ENCODE assay signal across 18 mouse cellular contexts in genomic region chr15:98582410-98582809, GRCm38 (mm10). TPM values are rescaled to one million over a fixed set of nuclear protein-coding genes. Genes with fewer than 3 reads are reported as not detected.
DNase-seq lines count a peak whose midpoint lies in the region; ATAC-seq lines count a peak whose summit lies in the region.
"Had no signal": no experiment of that assay in that cellular context is flagged by ENCODE, and none has a peak within 500 bp of the region (broad histone marks: within the 10 kb centered on the region; RNA-seq: fewer than 3 reads in every experiment).

No protein-coding gene starts in this region.

- no peaks in the 10 kb centered on the region for H3K27me3 ChIP-seq in kidney, embryonic 14.5 days (ENCODE audit: control insufficient read depth, insufficient read depth, low read length)
- no peaks in the 10 kb centered on the region for H3K27me3 ChIP-seq in forebrain, embryonic 16.5 days (replicated peaks; ENCODE audit: control insufficient read depth, insufficient read depth, low read length)
- no peaks in the 10 kb centered on the region for H3K27me3 ChIP-seq in embryonic facial prominence, embryonic 10.5 days (replicated peaks; ENCODE audit: low read depth, poor library complexity, severe bottlenecking)

- no peak overlapping the region for H3K4me2 ChIP-seq in kidney, embryonic 14.5 days (replicated peaks; ENCODE audit: low read depth, low read length)
- no peak overlapping the region for H3K4me2 ChIP-seq in forebrain, embryonic 16.5 days (ENCODE audit: low read length)
- H3K4me2 ChIP-seq: liver, embryonic 15.5 days had no signal

- H3K9ac ChIP-seq in kidney, embryonic 14.5 days (ENCODE audit: low read depth, low read length) = no peak overlapping the region
- 0 out of 2 replicates have a peak overlapping the region, but pooled peaks have one; percentile 4 for H3K9ac ChIP-seq in forebrain, embryonic 16.5 days (replicated peaks; ENCODE audit: low read depth, low read length)
- H3K9ac ChIP-seq: liver, embryonic 15.5 days had no signal

- H3K4me3 ChIP-seq in kidney, embryonic 14.5 days (ENCODE audit: low read length) = no peak overlapping the region
- no peak overlapping the region for H3K4me3 ChIP-seq in forebrain, embryonic 16.5 days (replicated peaks; ENCODE audit: low read length)
- no peak overlapping the region for H3K4me3 ChIP-seq in embryonic facial prominence, embryonic 10.5 days
- H3K4me3 ChIP-seq: heart, adult 2 months; liver, embryonic 15.5 days had no signal

- WGBS in kidney, embryonic 14.5 days = 80% methylated on average over 8 of the region's 8 CpGs
- WGBS in forebrain, embryonic 16.5 days = 65% methylated on average over 8 of the region's 8 CpGs
- WGBS in embryonic facial prominence, embryonic 10.5 days = 86% methylated on average over 8 of the region's 8 CpGs

- no peaks in the 10 kb centered on the region for H3K9me3 ChIP-seq in kidney, embryonic 14.5 days (ENCODE audit: control insufficient read depth, low read length)
- no peaks in the 10 kb centered on the region for H3K9me3 ChIP-seq in forebrain, embryonic 16.5 days (ENCODE audit: control insufficient read depth, low read length)
- no peaks in the 10 kb centered on the region for H3K9me3 ChIP-seq in embryonic facial prominence, embryonic 10.5 days
- H3K9me3 ChIP-seq: liver, embryonic 15.5 days had no signal

- DNase-seq in adrenal gland, postnatal 10 days = peak; percentile 67
- DNase-seq in adrenal gland, adult (ENCODE audit: inconsistent age in 2 of 2, low spot score in 1 of 2) = no peak
- DNase-seq in kidney, adult 18-20 months = peak; percentile 42
- peak; percentile 27 for DNase-seq in layer of hippocampus, adult 9-10 months (ENCODE audit: low spot score)
- no peak for DNase-seq in adipocyte (ENCODE audit: low spot score)
- DNase-seq in embryonic facial prominence, embryonic 10.5 days (ENCODE audit: low spot score) = no peak
- DNase-seq: cerebellum, adult 9-11 months; heart, adult 2 months; heart, postnatal 36 days; midbrain, embryonic 14.5 days had no signal

- ATAC-seq in kidney, embryonic 14.5 days (ENCODE audit: low FRiP score, low TSS enrichment) = no peak
- ATAC-seq in forebrain, embryonic 16.5 days = no peak
- ATAC-seq: intestine, postnatal 0 days had no signal

- no peak overlapping the region for H3K27ac ChIP-seq in kidney, embryonic 14.5 days (ENCODE audit: low read depth, low read length)
- H3K27ac ChIP-seq in forebrain, embryonic 16.5 days (ENCODE audit: low read length) = peak overlapping the region; percentile 19; the same call in 1 of the 2 replicates
- H3K27ac ChIP-seq in embryonic facial prominence, embryonic 10.5 days (replicated peaks) = no peak overlapping the region
- H3K27ac ChIP-seq: heart, adult 2 months; liver, embryonic 15.5 days; macrophage had no signal

- no peaks in the 10 kb centered on the region for H3K36me3 ChIP-seq in kidney, embryonic 14.5 days (ENCODE audit: control insufficient read depth, insufficient read depth, low read length)
- no peaks in the 10 kb centered on the region for H3K36me3 ChIP-seq in forebrain, embryonic 16.5 days (ENCODE audit: control insufficient read depth, insufficient read depth)
- no peaks in the 10 kb centered on the region for H3K36me3 ChIP-seq in embryonic facial prominence, embryonic 10.5 days (replicated peaks)
- H3K36me3 ChIP-seq: liver, embryonic 15.5 days had no signal

- H3K4me1 ChIP-seq in kidney, embryonic 14.5 days (ENCODE audit: control insufficient read depth, insufficient read depth, low read length) = peaks cover 4% of the 10 kb centered on the region; the same call in 1 of the 2 replicates
- H3K4me1 ChIP-seq in forebrain, embryonic 16.5 days (replicated peaks; ENCODE audit: control insufficient read depth, insufficient read depth, low read length) = peaks cover 6% of the 10 kb centered on the region
- H3K4me1 ChIP-seq in embryonic facial prominence, embryonic 10.5 days = peaks cover 15% of the 10 kb centered on the region

RNA-seq across cellular contexts. Expression of gene 4930415O20Rik, which starts 11.6 kb away (rescaled TPM):
- 1 to 10 TPM in 1 of 2 experiments, under 1 TPM in 1; 0.58 to 1.2 TPM for total RNA-seq in adrenal gland, postnatal 10 days (2021)
- 0.57 TPM in 1 of 2 replicates, not detected in the other for polyA plus RNA-seq in kidney, embryonic 14.5 days (2014; fragmentation: Nextera tagmentation; extraction: Ambion mirVana)
- 0.56 TPM in 1 of 2 replicates, not detected in the other for polyA plus RNA-seq in forebrain, embryonic 16.5 days (2015; fragmentation: Nextera tagmentation; extraction: Ambion mirVana)
- polyA plus RNA-seq in embryonic facial prominence, embryonic 10.5 days (2016; fragmentation: Nextera tagmentation; extraction: Ambion mirVana) = 0.39 TPM in 1 of 2 replicates, not detected in the other
- total RNA-seq: left cerebral cortex, postnatal 10 days had no signal
- polyA plus RNA-seq: embryonic facial prominence, embryonic 14.5 days; heart, adult 2 months; intestine, postnatal 0 days; liver, embryonic 15.5 days; macrophage; midbrain, embryonic 14.5 days; neural tube, embryonic 11.5 days had no signal

RNA-seq across cellular contexts. Expression of gene Ccnt1, which starts 11.7 kb away (rescaled TPM):
- 10 to 100 TPM; 41.5 to 50.0 TPM for total RNA-seq in adrenal gland, postnatal 10 days (2021)
- 55.4 and 72.9 TPM in 2 replicates for polyA plus RNA-seq in kidney, embryonic 14.5 days (2014; fragmentation: Nextera tagmentation; extraction: Ambion mirVana)
- 74.5 and 78.4 TPM in 2 replicates for polyA plus RNA-seq in forebrain, embryonic 16.5 days (2015; fragmentation: Nextera tagmentation; extraction: Ambion mirVana)
- 64.5 and 64.6 TPM in 2 replicates for polyA plus RNA-seq in embryonic facial prominence, embryonic 10.5 days (2016; fragmentation: Nextera tagmentation; extraction: Ambion mirVana)

RNA-seq across cellular contexts. Expression of gene Adcy6, which starts 27.5 kb away (rescaled TPM):
- total RNA-seq in adrenal gland, postnatal 10 days (2021) = 100 to 1,000 TPM in 1 of 2 experiments, 10 to 100 TPM in 1; 83.5 to 101 TPM
- polyA plus RNA-seq in kidney, embryonic 14.5 days (2014; fragmentation: Nextera tagmentation; extraction: Ambion mirVana) = 26.2 and 31.5 TPM in 2 replicates
- 11.2 and 16.1 TPM in 2 replicates for polyA plus RNA-seq in forebrain, embryonic 16.5 days (2015; fragmentation: Nextera tagmentation; extraction: Ambion mirVana)
- 11.6 and 14.0 TPM in 2 replicates for polyA plus RNA-seq in embryonic facial prominence, embryonic 10.5 days (2016; fragmentation: Nextera tagmentation; extraction: Ambion mirVana)

RNA-seq across cellular contexts. Expression of gene Cacnb3, which starts 48.2 kb away (rescaled TPM):
- 10 to 100 TPM; 12.6 to 18.8 TPM for total RNA-seq in adrenal gland, postnatal 10 days (2021)
- polyA plus RNA-seq in kidney, embryonic 14.5 days (2014; fragmentation: Nextera tagmentation; extraction: Ambion mirVana) = 21.5 and 26.5 TPM in 2 replicates
- 138 and 168 TPM in 2 replicates for polyA plus RNA-seq in forebrain, embryonic 16.5 days (2015; fragmentation: Nextera tagmentation; extraction: Ambion mirVana)
- polyA plus RNA-seq in embryonic facial prominence, embryonic 10.5 days (2016; fragmentation: Nextera tagmentation; extraction: Ambion mirVana) = 32.3 and 37.0 TPM in 2 replicates

RNA-seq across cellular contexts. Expression of gene Kansl2, which starts 48.3 kb away (rescaled TPM):
- 10 to 100 TPM; 64.8 to 77.9 TPM for total RNA-seq in adrenal gland, postnatal 10 days (2021)
- 107 and 123 TPM in 2 replicates for polyA plus RNA-seq in kidney, embryonic 14.5 days (2014; fragmentation: Nextera tagmentation; extraction: Ambion mirVana)
- polyA plus RNA-seq in forebrain, embryonic 16.5 days (2015; fragmentation: Nextera tagmentation; extraction: Ambion mirVana) = 130 and 141 TPM in 2 replicates
- 151 and 152 TPM in 2 replicates for polyA plus RNA-seq in embryonic facial prominence, embryonic 10.5 days (2016; fragmentation: Nextera tagmentation; extraction: Ambion mirVana)

Comparison
In these comparisons a context has a peak if more than half of its experiments do, and no peak if none do; other contexts are left out.
1. DNase-seq: peak in adrenal gland, postnatal 10 days (single experiment), kidney, adult 18-20 months (single experiment) and layer of hippocampus, adult 9-10 months (single experiment); none in adrenal gland, adult (0 of 2), adipocyte (single experiment) and embryonic facial prominence, embryonic 10.5 days (single experiment).